Mouse (Mus musculus) embryonic facial prominence, embryonic 14.5 days (tissue): Measurements from ENCODE around the gene Acvr1. TPM values are rescaled to one million over a fixed set of nuclear protein-coding genes. Genes with fewer than 3 reads are reported as not detected.

Experiments
- ATAC-seq: fragments of 200-750 bp; cut with Nextera tagmentation; 2 replicates; pipeline ENCODE4 v1.8.0; 2017; ENCODE audit warnings: low read depth, moderate number of reproducible peaks, moderate TSS enrichment
- DNase-seq: peaks from one replicate; pipeline ENCODE4 v3.0.0-alpha.2; 2015; ENCODE audit warnings: low spot score
- H3K27ac ChIP-seq: fragments of 300-500 bp; sonication (generic); replicated peaks from 2 replicates; pipeline ENCODE4 v1.5.1; 2014; ENCODE audit warnings: low read depth, mild to moderate bottlenecking, low read length, moderate library complexity
- H3K27me3 ChIP-seq: fragments of 300-500 bp; sonication (generic); replicated peaks from 2 replicates; pipeline ENCODE4 v1.6.1; 2014; ENCODE audit warnings: low read length; ENCODE audit not compliant: control insufficient read depth, insufficient read depth
- H3K36me3 ChIP-seq: fragments of 300-500 bp; sonication (generic); 2 replicates; pipeline ENCODE4 v1.6.1; 2014; ENCODE audit warnings: low read length, mixed read lengths; ENCODE audit not compliant: control insufficient read depth, insufficient read depth
- H3K4me1 ChIP-seq: fragments of 300-500 bp; sonication (generic); 2 replicates; pipeline ENCODE4 v1.6.1; 2014; ENCODE audit warnings: antibody characterized with exemption, low read length; ENCODE audit not compliant: control insufficient read depth, insufficient read depth
- H3K4me2 ChIP-seq: fragments of 300-500 bp; sonication (generic); 2 replicates; pipeline ENCODE4 v1.6.1; 2014; ENCODE audit warnings: low read depth, mild to moderate bottlenecking, low read length, moderate library complexity, mixed read lengths
- H3K4me3 ChIP-seq: fragments of 300-500 bp; sonication (generic); 2 replicates; pipeline ENCODE4 v1.5.1; 2014; ENCODE audit warnings: low read depth, mild to moderate bottlenecking, low read length
- H3K9ac ChIP-seq: fragments of 300-500 bp; sonication (generic); 2 replicates; pipeline ENCODE4 v1.6.1; 2014; ENCODE audit warnings: low read depth, mild to moderate bottlenecking, low read length, moderate library complexity, mixed read lengths
- H3K9me3 ChIP-seq: fragments of 300-500 bp; sonication (generic); 2 replicates; pipeline ENCODE4 v1.6.1; 2016; ENCODE audit warnings: low read length; ENCODE audit not compliant: control insufficient read depth
- WGBS: fragments of 180-500 bp; shearing (Covaris S2); extraction: QIAGEN DNeasy Blood & Tissue Kit; methylation state at CpG from one replicate; pipeline ENCODE4 v1.1.7; 2014; 5-methylcytosine and 5-hydroxymethylcytosine counted together
- polyA plus RNA-seq: library from polyadenylated mRNA; unstranded; fragments of >200 nt; fragmentation: Nextera tagmentation; extraction: Ambion mirVana; gene quantifications from 2 replicates; pipeline ENCODE4 v1.2.1, GENCODE M21; 2014

Gene Acvr1
- polyA plus RNA-seq, 1 experiment from 2014 or later = 15.0 TPM

GRCm38 (mm10) chr2:58485152-58485551 is 81.8 kb downstream of the Acvr1 start:
- ATAC-seq = no peak
- WGBS = 38% methylated on average over 4 of the region's 4 CpGs
- Histone ChIP-seq H3K4me3 (no peak overlapping the region), H3K36me3 (no peaks in the 10 kb centered on the region), H3K4me2 (no peak overlapping the region), H3K4me1 (peaks cover 31% of the 10 kb centered on the region), H3K27me3 (no peaks in the 10 kb centered on the region), H3K9ac (no peak overlapping the region), H3K27ac (0 out of 2 replicates have a peak overlapping the region, but pooled peaks have one; percentile 33), H3K9me3 (no peaks in the 10 kb centered on the region)
- DNase-seq = peak; percentile 63

GRCm38 (mm10) chr2:58484284-58484965 is 82.5 kb downstream of the Acvr1 start:
- H3K27ac ChIP-seq = peak overlapping the region; percentile 33; the same call in 1 of the 2 replicates
- no peak overlapping the region for H3K4me2 ChIP-seq
- DNase-seq (peak; percentile 41), ATAC-seq (0 out of 2 replicates have a peak, but pooled peaks have one; percentile 21)
- H3K9ac ChIP-seq = no peak overlapping the region
- H3K27me3 ChIP-seq = no peaks in the 10 kb centered on the region
- 60% methylated on average over 7 of the region's 7 CpGs for WGBS
- no peaks in the 10 kb centered on the region; the same call in 1 of the 2 replicates for H3K36me3 ChIP-seq
- no peaks in the 10 kb centered on the region for H3K9me3 ChIP-seq
- H3K4me3 ChIP-seq = no peak overlapping the region
- H3K4me1 ChIP-seq = peaks cover 31% of the 10 kb centered on the region

- H3K36me3 ChIP-seq = peaks cover 24% of the 10 kb centered on the region
- DNase-seq = no peak
Measured at GRCm38 (mm10) chr2:58481450-58482100, 85.4 kb downstream of the Acvr1 start.

GRCm38 (mm10) chr2:58480764-58481163 is 86.2 kb downstream of the Acvr1 start:
- peak; percentile 35 for DNase-seq
- 63% methylated on average over 6 of the region's 6 CpGs for WGBS
- no peak overlapping the region for H3K9ac ChIP-seq

More at GRCm38 (mm10) chr2:58481450-58482100, 85.4 kb downstream of the Acvr1 start:
- no peaks in the 10 kb centered on the region for H3K27me3 ChIP-seq
- ATAC-seq = no peak
- 65% methylated on average over 9 of the region's 9 CpGs for WGBS
- H3K9me3 ChIP-seq = no peaks in the 10 kb centered on the region
- H3K4me2 ChIP-seq = no peak overlapping the region
- H3K27ac ChIP-seq = no peak overlapping the region
- no peak overlapping the region for H3K4me3 ChIP-seq
- H3K4me1 ChIP-seq = peaks cover 19% of the 10 kb centered on the region
- no peak overlapping the region for H3K9ac ChIP-seq

GRCm38 (mm10) chr2:58479536-58479935 is 87.4 kb downstream of the Acvr1 start:
- Histone ChIP-seq H3K9ac (no peak overlapping the region), H3K4me1 (peaks cover 6% of the 10 kb centered on the region), H3K9me3 (no peaks in the 10 kb centered on the region), H3K27ac (no peak overlapping the region), H3K4me3 (no peak overlapping the region), H3K36me3 (peaks cover 34% of the 10 kb centered on the region), H3K27me3 (no peaks in the 10 kb centered on the region), H3K4me2 (no peak overlapping the region)
- ATAC-seq (no peak), DNase-seq (no peak)
- 89% methylated on average over 10 of the region's 10 CpGs for WGBS

More at GRCm38 (mm10) chr2:58480764-58481163, 86.2 kb downstream of the Acvr1 start:
- Histone ChIP-seq H3K9me3 (no peaks in the 10 kb centered on the region), H3K27ac (no peak overlapping the region), H3K4me1 (peaks cover 16% of the 10 kb centered on the region), H3K27me3 (no peaks in the 10 kb centered on the region), H3K4me3 (no peak overlapping the region), H3K4me2 (no peak overlapping the region), H3K36me3 (peaks cover 31% of the 10 kb centered on the region)
- no peak for ATAC-seq

- DNase-seq (no peak), ATAC-seq (no peak)
- Histone ChIP-seq H3K27ac (no peak overlapping the region), H3K9me3 (no peaks in the 10 kb centered on the region), H3K27me3 (no peaks in the 10 kb centered on the region), H3K4me2 (no peak overlapping the region), H3K4me1 (peaks cover 3% of the 10 kb centered on the region; the same call in 1 of the 2 replicates), H3K9ac (no peak overlapping the region), H3K4me3 (no peak overlapping the region), H3K36me3 (peaks cover 42% of the 10 kb centered on the region)
- WGBS = 93% methylated on average over 4 of the region's 4 CpGs
Measured at GRCm38 (mm10) chr2:58478144-58478543, 88.8 kb downstream of the Acvr1 start.

GRCm38 (mm10) chr2:58476956-58477715 is 89.8 kb downstream of the Acvr1 start:
- peak; percentile 83; the same call in 1 of the 2 replicates for ATAC-seq
- 67% methylated on average over 12 of the region's 12 CpGs for WGBS
- H3K27me3 ChIP-seq = no peaks in the 10 kb centered on the region

GRCm38 (mm10) chr2:58475578-58475977 is 91.4 kb downstream of the Acvr1 start:
- Histone ChIP-seq H3K9ac (no peak overlapping the region), H3K27me3 (no peaks in the 10 kb centered on the region), H3K36me3 (peaks cover 65% of the 10 kb centered on the region), H3K9me3 (no peaks in the 10 kb centered on the region), H3K27ac (no peak overlapping the region), H3K4me3 (no peak overlapping the region), H3K4me2 (no peak overlapping the region), H3K4me1 (no peaks in the 10 kb centered on the region)
- DNase-seq (no peak), ATAC-seq (no peak)
- 86% methylated on average over 8 of the region's 8 CpGs for WGBS

More at GRCm38 (mm10) chr2:58476956-58477715, 89.8 kb downstream of the Acvr1 start:
- Histone ChIP-seq H3K4me2 (no peak overlapping the region), H3K9me3 (no peaks in the 10 kb centered on the region), H3K4me1 (peaks cover 3% of the 10 kb centered on the region; the same call in 1 of the 2 replicates), H3K36me3 (peaks cover 52% of the 10 kb centered on the region), H3K9ac (no peak overlapping the region), H3K27ac (no peak overlapping the region), H3K4me3 (no peak overlapping the region)
- peak; percentile 85 for DNase-seq
